Mouse (Mus musculus) adrenal gland, postnatal 4 days (tissue): ENCODE measurements around the gene Slc6a9. TPM values are rescaled to one million over a fixed set of nuclear protein-coding genes. Genes with fewer than 3 reads are reported as not detected.

Experiments used
- DNase-seq, 2 experiments: peaks; one replicate each; pipeline ENCODE4 v3.0.0; 2021 to 2022; ENCODE audit warnings: low spot score in 2 of 2, mixed read lengths in 2 of 2
- long read RNA-seq, 2 experiments: library from polyadenylated mRNA; stranded (forward); transcript quantifications; one replicate each; pipeline ENCODE4 v2.0.0; 2021
- total RNA-seq, 2 experiments: library from RNA; stranded (reverse); gene quantifications; 2 replicates each; pipeline ENCODE4 v1.2.3; 2021

Slc6a9 gene
- 10 to 100 TPM; 17.3 to 19.9 TPM for total RNA-seq
- long read RNA-seq, experiment 1, transcript Slc6a9-201 (14 exons, 3,479 nt), result major isoform, 7 of 14 reads
- long read RNA-seq, experiment 1, partial matches to known transcripts, result 1 of 14 reads
- long read RNA-seq, experiment 1, other reads (novel, unspliced or antisense), result 6 of 14 reads
- long read RNA-seq, experiment 2, partial matches to known transcripts, result 10 of 19 reads
- long read RNA-seq, experiment 2, other reads (novel, unspliced or antisense), result 6 of 19 reads

GRCm38 (mm10) chr4:117834457-117834844 is at the start of gene Slc6a9:
TSS of gene Slc6a9 (plus strand) at chr4:117834506.
- no peak for DNase-seq

DNA sequence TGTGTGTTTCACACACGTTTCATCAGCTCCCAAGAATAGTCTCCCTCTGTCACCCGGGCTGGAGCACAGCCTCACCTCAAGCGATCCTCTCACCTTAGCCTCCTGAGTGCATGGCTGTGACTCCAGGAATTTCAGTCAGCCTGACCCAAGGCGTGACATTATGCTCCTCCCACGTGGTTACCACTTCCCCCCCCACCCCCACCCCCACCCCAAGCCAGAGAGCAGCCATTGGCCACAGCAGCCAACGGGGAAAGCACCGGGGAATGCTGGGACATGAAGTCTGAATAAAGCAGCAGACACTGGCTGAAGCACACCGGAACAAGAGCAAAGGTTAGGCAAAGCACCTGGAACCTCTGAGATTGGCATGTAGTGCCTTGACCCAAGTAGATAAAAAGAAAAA is 47.3 kb upstream of the Slc6a9 start:
- no peak for DNase-seq

DNA sequence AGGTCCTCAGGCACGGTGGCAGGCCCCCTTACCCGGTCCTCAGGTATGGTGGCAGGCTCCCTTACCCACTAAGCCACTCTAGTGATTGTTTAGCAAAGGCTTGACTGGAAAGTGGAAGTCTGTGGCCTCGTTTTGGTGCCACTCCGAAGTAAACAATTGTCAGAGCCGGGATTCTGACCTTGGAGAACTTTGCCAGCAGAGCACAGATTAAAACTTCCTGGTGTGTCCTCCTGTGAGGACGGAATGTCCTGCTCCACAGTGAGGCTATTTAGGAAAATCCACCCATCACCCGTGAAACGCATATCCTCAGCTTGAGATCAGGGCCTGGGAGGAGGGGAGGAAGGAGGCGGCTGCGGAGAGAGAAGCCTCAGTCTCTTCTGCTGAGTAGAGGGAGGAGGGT is 46.0 kb upstream of the Slc6a9 start:
- peak in 1 of 2 experiments; percentile 27 for DNase-seq

GRCm38 (mm10) chr4:117799904-117800303 is 34.4 kb upstream of the Slc6a9 start:
- DNase-seq, result no peak

DNA sequence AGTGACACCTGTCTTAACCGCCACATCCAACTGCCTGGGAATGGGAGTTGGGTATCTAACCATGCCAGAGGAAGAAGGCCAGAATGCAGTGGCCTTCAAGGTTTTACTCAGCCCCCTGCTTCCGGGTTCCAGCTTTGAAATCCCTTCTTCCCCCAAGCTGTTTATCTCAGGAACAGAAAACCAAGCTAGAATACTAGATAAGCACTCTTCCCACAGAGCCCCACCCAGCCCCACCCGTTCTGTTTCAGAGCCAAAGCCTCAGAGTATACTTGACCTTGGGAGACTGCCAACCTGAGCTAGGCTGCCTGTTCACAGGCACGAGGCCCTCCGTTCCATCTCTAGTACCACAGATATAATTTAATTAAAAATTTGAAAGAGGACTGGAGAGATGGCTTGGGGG is 27.3 kb upstream of the Slc6a9 start:
- DNase-seq, result no peak

- no peak for DNase-seq
Observed at GRCm38 (mm10) chr4:117810933-117811332, 23.4 kb upstream of the Slc6a9 start.

DNA sequence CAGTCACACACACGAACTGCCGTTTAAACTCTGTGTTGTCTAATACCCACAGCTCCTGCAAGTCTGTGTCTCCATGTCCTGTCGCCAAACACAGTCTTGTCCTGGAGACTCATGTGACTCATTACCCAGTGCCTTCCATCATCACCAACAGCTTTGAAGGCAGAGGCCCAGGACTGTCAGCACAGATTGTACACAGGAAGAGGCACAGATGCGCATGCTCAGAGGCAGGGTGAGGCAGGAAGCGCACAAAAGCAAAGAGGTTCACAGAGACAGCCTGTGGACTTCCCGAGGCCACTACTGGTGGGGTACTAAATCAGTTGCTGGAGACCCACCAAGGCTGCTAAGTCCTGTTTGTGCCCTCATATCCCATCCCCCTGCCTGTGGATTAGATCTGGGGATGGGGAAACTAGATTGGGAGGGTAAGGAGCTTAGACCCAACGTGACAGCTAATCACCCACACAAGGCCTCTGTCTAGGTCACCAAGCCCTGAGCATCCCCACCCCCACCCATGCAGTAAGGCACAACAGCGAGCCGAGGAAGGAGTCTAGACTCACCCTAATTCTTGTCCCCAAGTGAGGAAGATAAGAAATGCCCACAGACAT is 20.6 kb upstream of the Slc6a9 start:
- DNase-seq, result no peak

- DNase-seq, result no peak
Observed at GRCm38 (mm10) chr4:117814333-117814732, 20.0 kb upstream of the Slc6a9 start.

DNA sequence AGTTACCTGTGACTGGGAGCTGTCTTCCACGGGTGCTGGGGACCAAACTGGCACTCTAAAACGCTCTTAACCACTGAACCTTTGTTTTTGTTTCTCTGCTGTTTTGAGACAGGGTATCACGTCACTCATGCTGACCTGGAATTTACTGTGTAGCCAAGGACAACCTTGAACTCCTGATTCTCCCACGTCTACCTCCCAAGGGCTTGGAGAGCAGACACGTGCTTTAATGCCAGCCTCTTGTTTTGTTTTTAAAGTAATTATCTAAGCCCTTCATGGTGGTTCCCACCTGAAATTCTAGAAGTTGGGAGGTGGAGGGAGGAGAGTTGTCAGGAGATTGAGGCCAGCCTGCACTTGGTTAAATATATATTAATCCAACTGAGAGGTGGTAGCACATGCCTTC is 17.5 kb upstream of the Slc6a9 start:
- DNase-seq, result no peak

DNA sequence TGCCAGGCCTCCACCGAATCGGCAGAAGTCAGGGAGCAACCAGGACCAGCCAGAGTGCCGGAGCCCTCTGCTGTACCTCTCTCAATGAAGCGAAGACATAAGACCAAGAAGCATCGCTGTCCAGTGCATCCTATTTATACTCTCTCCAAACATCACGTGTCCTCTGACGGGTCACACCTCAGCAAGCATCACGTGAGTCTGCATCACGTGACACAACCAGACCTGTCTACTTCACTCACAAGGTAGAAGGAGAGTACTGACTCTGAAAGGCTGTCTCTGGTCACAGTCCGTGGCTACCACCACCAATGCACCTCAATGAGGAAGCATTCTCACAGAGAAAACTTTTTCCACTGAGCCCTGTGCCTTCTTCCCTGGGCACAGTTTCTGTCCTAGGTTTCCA is 16.3 kb upstream of the Slc6a9 start:
- no peak for DNase-seq

- no peak for DNase-seq
Observed at GRCm38 (mm10) chr4:117828572-117829145, 5.6 kb upstream of the Slc6a9 start.

- DNase-seq, result peak; percentile 35 to 43
Observed at GRCm38 (mm10) chr4:117829260-117830123, 4.8 kb upstream of the Slc6a9 start.

- DNase-seq, result no peak
Observed at GRCm38 (mm10) chr4:117830124-117830551, 4.2 kb upstream of the Slc6a9 start.

GRCm38 (mm10) chr4:117830801-117831200 is 3.5 kb upstream of the Slc6a9 start:
- DNase-seq, result no peak

GRCm38 (mm10) chr4:117831499-117831898 is 2.8 kb upstream of the Slc6a9 start:
- DNase-seq, result no peak

- no peak for DNase-seq
Observed at GRCm38 (mm10) chr4:117831920-117832691, 2.2 kb upstream of the Slc6a9 start.

DNA sequence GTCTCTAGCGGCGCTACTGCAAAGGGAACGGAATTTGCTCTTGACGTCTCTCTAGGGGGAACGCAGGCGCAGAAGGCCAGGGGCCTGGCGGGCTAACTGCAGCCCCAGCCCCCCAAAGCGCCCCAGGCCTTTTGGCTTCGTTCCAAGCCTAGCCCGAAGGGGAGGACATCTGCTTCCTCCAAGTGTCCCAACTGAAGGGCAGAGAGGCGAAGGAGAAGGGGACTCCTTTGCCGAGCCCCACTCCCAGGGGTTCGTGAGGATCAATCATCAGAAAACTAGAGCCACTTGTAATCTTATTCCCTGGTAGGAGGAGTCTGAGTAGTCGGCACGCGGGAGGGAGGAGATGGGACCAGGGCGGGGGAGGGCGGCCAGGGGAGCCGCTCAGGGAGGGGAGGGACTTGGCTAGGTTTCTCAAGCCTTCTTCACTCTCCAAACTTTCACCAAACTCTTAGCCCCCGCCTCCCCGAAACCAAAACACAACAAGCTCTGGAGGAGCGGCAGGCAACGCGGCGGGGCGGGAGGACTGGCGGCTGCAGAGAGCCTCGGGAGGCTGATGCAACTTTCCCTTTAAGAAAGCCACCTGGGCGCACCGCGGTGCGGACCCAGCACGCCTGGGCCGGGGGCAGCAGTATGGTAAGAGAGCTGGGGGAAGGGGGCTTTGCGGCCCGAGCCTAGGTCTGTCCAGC is 682 bp downstream of the Slc6a9 start:
- DNase-seq, result peak in 1 of 2 experiments; percentile 44

DNA sequence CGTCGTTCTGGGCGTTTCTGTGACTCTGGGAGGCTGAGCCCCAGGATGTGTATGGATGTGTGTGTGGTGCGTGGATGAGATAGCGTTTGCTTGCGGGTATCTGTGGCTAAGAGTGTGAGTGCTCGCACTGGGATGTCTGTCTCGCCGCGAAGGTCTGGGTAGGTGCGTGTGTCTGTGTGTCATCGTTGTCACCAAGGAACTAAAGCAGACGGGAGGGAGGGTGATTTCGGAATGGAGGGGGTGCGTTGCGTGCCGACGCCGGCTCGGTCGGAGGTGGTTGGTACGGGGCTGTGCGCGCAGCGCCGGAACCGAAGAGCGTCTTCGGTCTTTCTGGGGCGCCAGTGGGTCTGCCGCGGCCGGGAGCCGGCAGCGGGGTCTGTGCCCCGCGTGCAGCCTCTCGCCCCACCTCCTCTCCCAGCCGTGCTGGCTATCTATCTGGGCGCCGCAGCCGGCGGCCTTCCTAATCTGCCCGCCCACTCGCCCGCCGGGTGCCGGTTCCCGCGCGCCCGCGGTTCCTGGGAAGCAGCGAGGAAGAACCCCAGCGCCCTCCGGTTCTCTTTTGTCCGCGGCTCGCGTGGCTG is 1.3 kb downstream of the Slc6a9 start:
- peak in 1 of 2 experiments; percentile 29 for DNase-seq

- peak; percentile 78 to 80 for DNase-seq
Observed at GRCm38 (mm10) chr4:117836204-117836767, 2.0 kb downstream of the Slc6a9 start.

GRCm38 (mm10) chr4:117837271-117837670 is 3.0 kb downstream of the Slc6a9 start:
- DNase-seq, result no peak
